Mouse (Mus musculus) cerebellum, postnatal 4 days (tissue): ENCODE data around the gene Adgra3.
A peak's percentile ranks its signal among the peaks of the same experiment; 100 is the strongest.

Experiments
- DNase-seq, 2 experiments: peaks; one replicate each; pipeline ENCODE4 v3.0.0; 2022; ENCODE audit warnings: low spot score in 2 of 2, mixed read lengths in 1 of 2

The Adgra3 gene

GRCm38 (mm10) chr5:50031763-50032272, 27.0 kb downstream of the Adgra3 start:
- no peak for DNase-seq

- DNase-seq, result no peak
Observed at GRCm38 (mm10) chr5:50031288-50031687, 27.5 kb downstream of the Adgra3 start.

- DNase-seq, result no peak
Observed at GRCm38 (mm10) chr5:50029662-50030061, 29.1 kb downstream of the Adgra3 start.

GRCm38 (mm10) chr5:50027561-50027960, 31.2 kb downstream of the Adgra3 start:
- DNase-seq, result no peak

- no peak for DNase-seq
Observed at GRCm38 (mm10) chr5:50027001-50027400, 31.8 kb downstream of the Adgra3 start.

- no peak for DNase-seq
Observed at GRCm38 (mm10) chr5:50026148-50026547, 32.7 kb downstream of the Adgra3 start.

- no peak for DNase-seq
Observed at GRCm38 (mm10) chr5:50024097-50024496, 34.7 kb downstream of the Adgra3 start.

GRCm38 (mm10) chr5:50015987-50016587, 42.7 kb downstream of the Adgra3 start:
- no peak for DNase-seq

- DNase-seq, result no peak
Observed at GRCm38 (mm10) chr5:50015147-50015697, 43.6 kb downstream of the Adgra3 start.

- no peak for DNase-seq
Observed at GRCm38 (mm10) chr5:50014658-50015057, 44.1 kb downstream of the Adgra3 start.

GRCm38 (mm10) chr5:50013965-50014364, 44.8 kb downstream of the Adgra3 start:
- no peak for DNase-seq

GRCm38 (mm10) chr5:50008841-50009240, 50.0 kb downstream of the Adgra3 start:
- DNase-seq, result no peak

GRCm38 (mm10) chr5:50006915-50007658, 51.7 kb downstream of the Adgra3 start:
- DNase-seq, result no peak

- DNase-seq, result peak in 1 of 2 experiments; percentile 12
Observed at GRCm38 (mm10) chr5:50002269-50002668, 56.5 kb downstream of the Adgra3 start.

- no peak for DNase-seq
Observed at GRCm38 (mm10) chr5:49999764-50000163, 59.0 kb downstream of the Adgra3 start.

GRCm38 (mm10) chr5:49997019-49997418, 61.8 kb downstream of the Adgra3 start:
- DNase-seq, result no peak

- DNase-seq, result no peak
Observed at GRCm38 (mm10) chr5:49996457-49996856, 62.3 kb downstream of the Adgra3 start.

GRCm38 (mm10) chr5:49990737-49991323, 68.0 kb downstream of the Adgra3 start:
- no peak for DNase-seq

GRCm38 (mm10) chr5:49988015-49988798, 70.6 kb downstream of the Adgra3 start:
- no peak for DNase-seq

GRCm38 (mm10) chr5:49980727-49981126, 78.1 kb downstream of the Adgra3 start:
- no peak for DNase-seq

GRCm38 (mm10) chr5:49979246-49979645, 79.6 kb downstream of the Adgra3 start:
- no peak for DNase-seq

- peak; percentile 43 to 69 for DNase-seq
Observed at GRCm38 (mm10) chr5:49975971-49976370, 82.8 kb downstream of the Adgra3 start.
